Mouse (Mus musculus): Measurements from ENCODE around the gene Sphk1. TPM values are rescaled to one million over a fixed set of nuclear protein-coding genes. Genes with fewer than 3 reads are reported as not detected.

Gene Sphk1
- polyA plus RNA-seq, 1 experiment, result 3.3 TPM

- H3K27ac ChIP-seq (ENCODE audit: control insufficient read depth, insufficient read depth, low read depth, low read length), result peak within 1 kb of the TSS; percentile 67
- no peaks in the 10 kb centered on the region; the same call in 1 of the 2 replicates for H3K36me3 ChIP-seq (ENCODE audit: control insufficient read depth, insufficient read depth, low read length)
- H3K4me1 ChIP-seq (ENCODE audit: control insufficient read depth, insufficient read depth, low read length), result peaks cover under 1% of the 10 kb centered on the region
- H3K27me3 ChIP-seq (ENCODE audit: control insufficient read depth, insufficient read depth, low read length), result no peaks in the 10 kb centered on the region
- H3K4me3 ChIP-seq (ENCODE audit: control insufficient read depth, low read depth, low read length), result peak within 1 kb of the TSS; percentile 91
- TF ChIP-seq CTCF (IDR thresholded peaks at IDR 0.05; ENCODE audit: control insufficient read depth, insufficient read depth, insufficient replicate concordance, low read depth, low read length), result no peak
- peak; percentile 62 for TF ChIP-seq POLR2A (IDR thresholded peaks at IDR 0.05; ENCODE audit: control insufficient read depth, low read depth, low read length)
Observed at GRCm38 (mm10) chr11:116581376-116581814, 50.7 kb downstream of the Sphk1 start, which contains the start of gene Ube2o. Ube2o (minus strand) TSS chr11:116581447.

DNA sequence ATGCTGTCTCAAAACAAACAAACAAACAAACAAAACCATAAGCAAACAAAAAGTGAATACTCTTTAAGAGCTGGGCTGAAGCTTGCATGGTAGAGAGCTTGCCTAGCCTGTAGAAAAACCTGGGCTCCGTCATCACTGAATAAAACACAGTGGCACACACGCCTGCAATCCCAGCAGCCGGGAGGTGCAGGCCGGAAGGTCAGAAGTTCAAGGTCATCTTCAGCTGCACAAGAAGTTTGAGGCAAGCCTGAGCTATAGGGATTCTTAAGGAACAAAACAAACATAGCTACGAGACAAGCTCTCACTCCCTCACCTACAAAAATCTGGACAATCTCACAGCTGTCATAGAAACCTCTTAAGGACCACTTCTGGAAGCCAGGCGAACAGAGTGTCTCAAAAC is 55.0 kb downstream of the Sphk1 start:
- no peak overlapping the region for H3K4me3 ChIP-seq (ENCODE audit: control insufficient read depth, low read depth, low read length)
- no peak overlapping the region for H3K27ac ChIP-seq (ENCODE audit: control insufficient read depth, insufficient read depth, low read depth, low read length)
- H3K4me1 ChIP-seq (ENCODE audit: control insufficient read depth, insufficient read depth, low read length), result peaks cover 2% of the 10 kb centered on the region
- no peaks in the 10 kb centered on the region for H3K36me3 ChIP-seq (ENCODE audit: control insufficient read depth, insufficient read depth, low read length)
- H3K27me3 ChIP-seq (ENCODE audit: control insufficient read depth, insufficient read depth, low read length), result no peaks in the 10 kb centered on the region
- TF ChIP-seq POLR2A (IDR thresholded peaks at IDR 0.05; ENCODE audit: control insufficient read depth, low read depth, low read length) (no peak), CTCF (IDR thresholded peaks at IDR 0.05; ENCODE audit: control insufficient read depth, insufficient read depth, insufficient replicate concordance, low read depth, low read length) (no peak)

Other genes starting within 250 kb of the Sphk1 start
- gene Galr2, start 250.0 kb upstream of the Sphk1 start, polyA plus RNA-seq (2012; rRNA removed), result 0.59 and 0.78 TPM in 2 replicates
- 40.3 and 45.3 TPM in 2 replicates for gene Exoc7, start 223.7 kb upstream of the Sphk1 start, polyA plus RNA-seq (2012; rRNA removed)
- gene Foxj1, start 195.5 kb upstream of the Sphk1 start, polyA plus RNA-seq (2012; rRNA removed), result 75.5 and 97.6 TPM in 2 replicates
- 7.2 and 9.6 TPM in 2 replicates for gene Rnf157, start 117.9 kb upstream of the Sphk1 start, polyA plus RNA-seq (2012; rRNA removed)
- 76.4 and 88.4 TPM in 2 replicates for gene Ubald2, start 96.8 kb upstream of the Sphk1 start, polyA plus RNA-seq (2012; rRNA removed)
- gene Qrich2, start 64.7 kb upstream of the Sphk1 start, polyA plus RNA-seq (2012; rRNA removed), result 469 and 538 TPM in 2 replicates
- 58.2 and 59.0 TPM in 2 replicates for gene Prpsap1, start 36.7 kb upstream of the Sphk1 start, polyA plus RNA-seq (2012; rRNA removed)
- gene Ube2o, start 50.5 kb downstream of the Sphk1 start, polyA plus RNA-seq (2012; rRNA removed), result 31.6 and 34.8 TPM in 2 replicates
- gene Aanat, start 55.5 kb downstream of the Sphk1 start, polyA plus RNA-seq (2012; rRNA removed), result 0.23 and 0.45 TPM in 2 replicates
- 6.3 and 7.5 TPM in 2 replicates for gene Rhbdf2, start 96.1 kb downstream of the Sphk1 start, polyA plus RNA-seq (2012; rRNA removed)
- 7.8 and 8.4 TPM in 2 replicates for gene Prcd, start 122.6 kb downstream of the Sphk1 start, polyA plus RNA-seq (2012; rRNA removed)
- 3.7 and 5.5 TPM in 2 replicates for gene Cygb, start 123.4 kb downstream of the Sphk1 start, polyA plus RNA-seq (2012; rRNA removed)
- 0.09 and 0.43 TPM in 2 replicates for gene St6galnac1, start 244.6 kb downstream of the Sphk1 start, polyA plus RNA-seq (2012; rRNA removed)

All from testis, adult 2 months (tissue).